Mouse (Mus musculus) thymus, adult 18-20 months (tissue): ENCODE measurements around the gene 1810055G02Rik.

Experiments
- DNase-seq, 2 experiments: peaks; one replicate each; pipeline ENCODE4 v3.0.0; 2022; ENCODE audit warnings: mixed read lengths in 2 of 2

1810055G02Rik gene

DNA sequence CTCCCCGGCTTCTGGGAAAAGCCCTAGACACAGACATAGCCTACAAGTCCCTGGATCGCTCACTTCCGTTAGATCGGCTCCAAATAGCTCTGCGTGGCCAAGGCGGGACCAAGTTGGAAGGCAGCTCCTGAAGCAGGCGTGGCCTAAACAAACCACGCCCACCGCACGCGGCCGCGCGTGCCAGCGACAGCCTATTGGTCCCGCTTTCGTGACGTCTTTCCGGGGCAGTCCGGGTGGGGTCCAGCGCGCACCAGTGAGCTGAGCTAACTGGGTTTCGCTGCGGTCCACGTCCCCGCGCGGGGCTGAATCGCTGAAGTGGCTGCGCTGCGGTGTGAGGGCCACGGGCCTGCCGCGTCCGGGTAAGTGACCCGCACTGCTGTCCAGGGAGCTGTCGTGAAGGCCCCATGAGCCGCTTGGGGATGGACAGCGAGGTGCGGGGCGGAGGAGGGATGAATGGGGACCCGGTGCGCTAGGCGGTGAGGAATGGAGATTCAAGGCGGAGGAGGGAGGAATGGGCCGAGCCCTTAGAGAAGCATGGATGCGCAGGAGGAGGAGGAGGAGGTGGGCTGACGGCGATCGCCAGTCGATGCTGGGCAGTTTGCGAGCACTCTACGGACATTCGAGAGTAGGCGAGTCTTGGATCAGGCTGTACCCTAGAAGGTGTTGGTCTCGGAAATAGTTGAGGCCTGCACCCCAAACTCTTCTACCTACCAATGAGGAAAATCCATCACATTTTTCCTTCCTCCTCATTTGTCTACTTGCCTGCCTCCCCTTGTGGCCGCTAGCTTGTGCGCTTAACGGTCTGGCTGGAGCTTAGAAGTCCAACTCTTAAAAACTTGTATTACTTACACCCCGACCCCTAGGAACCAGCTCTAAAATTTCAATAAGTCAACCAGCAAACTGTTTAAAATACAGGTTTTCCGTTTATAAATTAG lies at the start of gene 1810055G02Rik:
Gene 1810055G02Rik, plus strand, starts transcription at position 216 of the 935 bp plus-strand sequence.
- peak; percentile 89 to 91 for DNase-seq

DNA sequence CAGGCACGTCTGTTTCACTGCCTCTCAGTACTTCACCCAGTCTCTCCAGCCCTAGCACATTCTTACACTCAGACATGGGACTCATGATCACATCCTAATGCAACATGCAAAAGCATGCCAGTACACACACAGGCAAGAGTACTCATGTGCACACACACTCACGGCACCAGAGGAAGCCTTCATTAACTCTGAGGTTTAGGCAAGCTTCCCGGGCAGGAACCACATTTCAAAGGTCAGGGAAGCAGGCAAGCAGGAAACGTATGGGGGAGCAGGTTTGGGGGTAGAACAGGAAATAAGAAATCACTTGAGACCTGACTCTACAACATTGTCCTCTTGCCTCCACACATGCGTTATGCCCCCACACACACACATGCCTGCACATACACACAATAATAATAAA lies 42.6 kb upstream of the 1810055G02Rik start:
- DNase-seq = peak in 1 of 2 experiments; percentile 36

GRCm38 (mm10) chr19:3666632-3667031 lies 41.5 kb upstream of the 1810055G02Rik start:
- DNase-seq = no peak

- no peak for DNase-seq
Observed at GRCm38 (mm10) chr19:3667155-3667895, 40.8 kb upstream of the 1810055G02Rik start.

GRCm38 (mm10) chr19:3667979-3668378 lies 40.1 kb upstream of the 1810055G02Rik start:
- DNase-seq = no peak

DNA sequence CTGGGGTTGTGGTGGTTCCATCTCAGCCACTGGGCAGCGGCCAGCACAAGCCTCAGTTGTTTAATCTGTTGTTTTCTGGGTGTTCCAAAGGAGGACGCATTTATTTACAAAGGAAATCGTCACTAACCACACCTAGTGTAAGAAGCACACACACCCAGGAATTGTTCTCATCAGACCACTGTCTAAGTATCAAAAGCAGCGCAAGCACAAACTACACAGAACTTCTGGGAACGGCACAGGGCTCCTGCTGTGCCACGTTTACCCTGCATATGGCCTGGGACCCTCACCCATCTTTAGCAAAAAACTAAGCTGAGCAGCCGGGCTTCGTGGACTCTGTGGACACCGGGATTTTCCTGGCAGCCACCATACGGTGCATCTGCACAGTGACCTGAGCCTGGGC lies 39.5 kb upstream of the 1810055G02Rik start:
- DNase-seq = no peak

GRCm38 (mm10) chr19:3669100-3669499 lies 39.0 kb upstream of the 1810055G02Rik start:
- peak in 1 of 2 experiments; percentile 47 for DNase-seq

GRCm38 (mm10) chr19:3673149-3673548 lies 34.9 kb upstream of the 1810055G02Rik start:
- DNase-seq = no peak

DNA sequence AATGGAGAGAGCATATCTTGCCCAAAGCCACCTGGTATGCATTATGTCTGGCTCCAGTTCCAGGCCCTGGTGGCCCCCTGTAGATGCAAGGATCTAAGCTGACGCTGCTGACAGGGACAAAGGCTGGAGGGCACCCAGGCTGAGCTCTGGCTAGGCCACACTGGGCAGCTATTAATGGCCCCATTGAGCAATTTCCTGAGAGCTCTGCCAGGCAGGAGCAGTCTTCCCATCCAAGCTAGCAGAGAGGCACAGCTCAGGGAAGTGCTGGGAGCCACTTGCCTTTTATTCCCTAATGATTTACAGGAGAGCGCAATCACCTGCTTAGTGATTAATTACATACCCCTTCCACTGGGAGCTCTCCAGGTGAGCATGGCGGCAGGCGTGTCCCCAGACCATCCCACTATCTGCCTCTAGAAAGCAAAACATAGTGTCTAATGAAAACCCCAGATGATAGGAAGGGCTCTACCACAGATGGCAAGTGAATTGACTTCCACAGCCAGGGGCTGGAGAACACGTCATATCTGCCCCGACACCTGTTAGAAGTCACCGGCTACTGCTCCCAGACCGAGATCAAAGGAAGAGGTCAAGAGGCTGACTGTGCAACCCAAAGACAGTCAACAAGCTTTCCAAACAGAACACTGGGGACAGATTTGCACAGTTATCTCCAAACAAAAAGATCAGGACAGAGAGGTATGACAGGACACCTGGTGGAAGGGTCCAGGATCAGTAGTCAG lies 33.8 kb upstream of the 1810055G02Rik start:
- DNase-seq = no peak

- no peak for DNase-seq
Observed at GRCm38 (mm10) chr19:3680732-3681131, 27.4 kb upstream of the 1810055G02Rik start.

DNA sequence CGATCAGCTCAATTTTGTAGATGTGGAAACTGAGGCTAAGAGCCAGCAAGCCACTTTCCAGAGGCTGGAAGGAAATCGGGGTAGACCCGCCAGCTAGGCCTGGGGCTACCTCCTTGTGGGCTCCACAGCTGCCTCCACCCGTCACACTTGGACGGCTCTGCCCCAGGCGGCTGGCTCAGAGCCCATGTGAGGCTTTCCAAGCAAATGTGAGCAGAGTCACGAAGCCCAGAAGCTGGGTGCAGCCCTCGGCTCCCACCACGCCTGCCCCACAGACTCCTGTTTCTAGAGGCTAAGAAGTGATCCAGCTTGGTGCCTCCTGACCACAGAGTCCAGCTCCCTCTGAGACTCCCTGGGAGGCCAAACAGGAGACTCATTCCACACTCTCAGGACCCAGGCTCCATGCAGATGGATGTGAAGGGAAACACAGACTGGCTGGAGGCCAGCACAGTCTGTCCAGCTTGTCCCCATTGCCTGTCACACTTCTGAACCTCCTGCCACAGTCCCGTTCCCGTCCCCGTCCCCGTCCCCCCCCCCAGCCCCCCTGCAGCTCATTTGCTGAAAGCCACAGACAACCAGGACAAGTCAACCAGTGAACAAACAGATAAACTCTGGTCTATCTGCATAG lies 26.7 kb upstream of the 1810055G02Rik start:
- DNase-seq = no peak

GRCm38 (mm10) chr19:3684414-3684813 lies 23.7 kb upstream of the 1810055G02Rik start:
- DNase-seq = no peak

DNA sequence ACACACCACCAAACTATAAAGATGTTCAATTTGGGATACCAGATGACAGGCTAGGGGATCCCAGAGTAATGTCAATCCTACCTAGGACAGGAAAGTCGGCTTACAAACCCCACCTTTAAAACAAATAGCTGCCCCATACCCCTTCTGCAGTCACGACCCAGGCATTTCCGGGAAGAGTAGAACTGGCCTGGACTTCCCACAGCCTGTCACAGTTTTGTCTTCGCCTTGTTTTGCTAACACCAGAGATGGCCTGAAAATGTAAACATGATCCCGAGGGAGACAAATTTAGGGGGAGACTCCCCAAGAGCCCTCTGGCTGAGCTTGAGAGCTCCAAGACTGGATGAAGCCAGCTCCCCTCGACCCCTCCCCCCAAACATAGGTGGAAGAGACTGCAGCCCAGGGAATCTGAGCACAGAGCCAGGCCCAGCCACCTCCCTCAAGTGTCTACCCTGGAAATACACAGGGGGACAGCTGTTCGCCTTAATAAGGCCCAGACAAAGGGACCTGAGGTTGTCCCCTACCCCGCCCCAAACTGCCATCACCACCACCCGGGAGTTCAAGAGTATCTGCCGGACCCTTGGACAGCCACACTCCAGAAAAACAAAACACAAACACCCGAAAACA lies 23.0 kb upstream of the 1810055G02Rik start:
- DNase-seq = no peak

DNA sequence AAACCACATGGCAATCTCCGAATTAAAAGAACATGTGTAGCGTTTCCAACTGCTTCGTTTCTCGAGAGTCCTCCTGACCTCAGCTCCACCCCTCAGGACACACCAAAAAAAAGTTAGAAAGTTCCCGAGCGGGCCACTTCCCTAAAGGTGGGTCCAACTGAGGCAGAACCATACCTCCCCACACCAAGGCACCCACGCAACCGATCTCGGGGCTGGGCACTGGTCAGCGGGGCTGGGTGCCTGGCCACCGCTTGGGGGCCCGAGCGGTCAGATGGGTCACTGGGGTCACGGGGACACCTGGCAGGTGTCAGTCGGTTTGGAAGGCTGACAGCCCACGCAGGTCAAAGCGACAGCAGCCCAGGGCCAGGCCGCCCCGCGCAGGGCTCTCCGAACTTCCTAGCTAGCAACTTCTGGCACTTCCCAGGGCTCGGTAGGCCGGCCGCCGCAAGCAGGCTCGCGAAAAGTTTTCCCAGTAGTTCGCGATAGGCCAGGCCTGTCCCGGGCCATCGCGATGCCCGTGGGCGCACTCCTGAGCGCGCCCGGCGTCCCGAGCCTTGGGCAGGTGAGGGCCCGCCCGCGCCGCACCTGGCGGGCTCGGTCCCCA lies 22.4 kb upstream of the 1810055G02Rik start:
- no peak for DNase-seq

DNA sequence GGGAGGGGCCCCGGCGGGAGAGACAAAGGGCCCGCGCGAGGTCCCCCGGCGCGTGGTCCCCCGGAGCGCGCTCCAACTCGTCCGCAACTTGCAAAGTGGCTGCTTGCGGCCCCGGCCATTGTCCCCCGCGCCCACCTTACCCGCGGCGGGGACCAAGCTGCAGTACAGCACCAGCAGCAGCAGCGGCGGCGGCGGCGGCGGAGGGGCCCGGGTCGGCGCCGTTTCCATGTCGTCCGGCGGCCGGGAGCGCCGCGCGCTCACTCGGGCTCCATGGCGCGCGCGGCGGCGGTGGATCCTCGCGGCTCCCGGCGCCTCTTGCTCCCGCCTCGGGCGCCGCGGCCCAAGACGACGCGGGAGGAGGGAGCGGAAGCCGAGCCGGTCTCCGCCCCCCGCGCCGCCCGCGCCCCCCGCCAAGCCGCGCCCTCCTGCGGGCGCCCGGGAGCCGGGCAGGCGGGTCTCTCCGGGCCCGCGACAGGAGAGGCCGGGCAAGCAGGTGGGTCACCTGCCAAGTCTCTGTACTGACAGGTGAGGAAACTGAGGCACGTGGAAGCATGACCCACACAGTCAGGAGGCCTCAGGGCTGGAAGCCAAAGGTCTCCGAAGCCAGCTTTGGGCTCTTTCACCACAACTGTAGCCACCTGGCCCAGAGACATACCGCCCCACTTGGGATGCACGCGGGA lies 21.7 kb upstream of the 1810055G02Rik start, which contains the start of gene Lrp5:
Gene Lrp5, minus strand, starts transcription at position 350 of the 680 bp plus-strand sequence.
- DNase-seq = peak; percentile 41 to 47

GRCm38 (mm10) chr19:3687676-3688171 lies 20.4 kb upstream of the 1810055G02Rik start:
- DNase-seq = no peak

GRCm38 (mm10) chr19:3691337-3691736 lies 16.8 kb upstream of the 1810055G02Rik start:
- no peak for DNase-seq

DNA sequence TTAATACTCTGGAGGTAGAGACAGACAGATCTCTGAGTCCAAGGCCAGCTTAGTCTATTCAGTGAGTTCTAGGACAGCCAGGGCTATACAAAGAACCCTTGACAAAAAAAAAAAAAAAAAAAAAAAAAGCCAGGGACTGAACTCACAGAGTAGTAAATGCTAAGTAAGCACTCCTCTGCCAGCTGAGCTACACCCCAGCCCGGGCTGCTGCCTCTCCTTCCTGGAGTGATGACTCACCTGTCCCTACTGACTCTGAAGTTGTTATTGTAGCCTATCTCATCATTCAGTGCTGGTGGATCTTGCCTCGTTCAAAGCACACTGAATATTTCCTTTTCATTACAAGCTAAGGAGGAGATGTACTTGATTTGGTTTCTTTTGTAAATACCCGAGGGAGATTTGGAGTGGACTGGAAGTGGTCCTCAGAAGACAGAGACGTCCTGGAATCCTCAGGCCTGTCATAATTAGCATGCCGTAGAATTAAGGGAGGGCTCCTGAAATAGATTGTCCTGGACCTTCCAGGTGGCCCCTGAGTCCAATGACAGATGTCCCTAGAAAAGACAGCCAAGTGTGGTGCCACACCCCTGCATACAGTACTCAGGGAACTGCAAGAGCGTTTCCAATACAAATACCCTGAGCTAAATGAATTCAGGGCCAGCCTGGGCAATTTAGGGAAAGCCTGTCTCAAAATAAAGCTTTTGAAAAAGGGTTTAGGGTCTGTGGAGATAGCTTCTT lies 15.5 kb upstream of the 1810055G02Rik start:
- DNase-seq = no peak

DNA sequence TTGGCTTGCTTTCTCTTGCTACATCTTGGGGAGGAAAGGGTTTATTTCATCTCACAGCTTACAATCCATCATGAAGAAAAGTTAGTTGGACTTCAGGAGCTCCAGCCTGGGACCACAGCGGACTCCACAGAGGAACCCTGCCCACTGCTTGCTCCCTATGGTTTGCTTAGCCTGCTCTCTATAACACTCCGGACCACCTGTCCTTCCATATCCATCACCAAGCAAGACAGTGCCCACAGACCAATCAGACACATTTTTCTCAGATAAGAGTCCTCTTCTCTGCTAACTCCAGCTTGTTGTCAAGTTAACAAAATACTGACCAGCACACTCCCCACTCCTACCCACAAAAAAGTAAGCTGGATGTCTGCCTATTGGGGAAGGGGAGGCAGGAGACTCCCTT lies 13.6 kb upstream of the 1810055G02Rik start:
- DNase-seq = no peak

DNA sequence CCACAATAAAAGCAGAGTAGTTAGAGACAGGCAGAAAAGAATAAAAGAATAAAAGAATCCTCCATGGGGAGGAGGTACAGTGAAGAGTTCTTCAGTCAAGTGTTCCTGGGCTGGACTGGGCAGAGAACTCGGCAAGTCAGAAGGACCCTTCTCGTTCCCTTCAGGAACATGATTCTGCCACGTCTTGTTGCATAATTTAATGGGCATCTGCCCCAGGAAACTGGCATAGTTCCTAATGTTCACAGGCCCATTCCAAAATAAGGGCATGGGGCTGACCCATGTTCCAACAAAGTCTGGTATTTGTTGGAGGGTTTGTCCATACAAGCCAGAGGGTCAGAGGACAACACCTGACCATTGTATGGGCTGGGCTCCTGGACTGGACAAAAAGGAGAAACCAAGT lies 13.1 kb upstream of the 1810055G02Rik start:
- no peak for DNase-seq
